Mouse (Mus musculus) natural killer cell, adult 2 months (primary cell): ENCODE results near the gene Agmat.
"Not testable (repeated sequence)": the region's sequence is repeated elsewhere in the genome, so short reads cannot be mapped to it uniquely, and the experiment has no call there.

Source experiments
- DNase-seq, 2 experiments: peaks; one replicate each; pipeline ENCODE4 v3.0.0; 2022; ENCODE audit warnings: low spot score in 2 of 2

Agmat gene

GRCm38 (mm10) chr4:141735206-141735560, 11.3 kb upstream of the Agmat start:
- no peak for DNase-seq

- DNase-seq: no peak
Observed at GRCm38 (mm10) chr4:141736856-141737255, 9.6 kb upstream of the Agmat start.

DNA sequence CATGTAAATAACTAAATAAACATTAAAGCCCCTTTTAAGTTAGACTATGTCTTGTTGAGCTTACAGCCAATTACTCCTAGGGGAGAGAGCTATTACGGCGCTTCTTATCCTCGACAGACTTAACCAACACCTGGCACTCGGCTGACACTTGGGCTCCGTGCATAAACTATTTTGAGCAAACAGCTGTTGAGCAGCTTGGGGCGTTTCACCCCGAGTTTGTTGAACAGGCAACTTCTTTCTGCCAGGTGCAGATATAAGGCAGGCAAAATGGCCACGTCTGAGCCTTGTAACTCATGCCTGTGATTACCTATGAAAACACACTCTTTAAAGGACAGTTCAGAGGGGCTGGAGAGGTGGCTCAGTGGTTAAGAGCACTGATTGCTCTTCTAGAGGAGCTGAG, 8.5 kb upstream of the Agmat start:
- no peak for DNase-seq

DNA sequence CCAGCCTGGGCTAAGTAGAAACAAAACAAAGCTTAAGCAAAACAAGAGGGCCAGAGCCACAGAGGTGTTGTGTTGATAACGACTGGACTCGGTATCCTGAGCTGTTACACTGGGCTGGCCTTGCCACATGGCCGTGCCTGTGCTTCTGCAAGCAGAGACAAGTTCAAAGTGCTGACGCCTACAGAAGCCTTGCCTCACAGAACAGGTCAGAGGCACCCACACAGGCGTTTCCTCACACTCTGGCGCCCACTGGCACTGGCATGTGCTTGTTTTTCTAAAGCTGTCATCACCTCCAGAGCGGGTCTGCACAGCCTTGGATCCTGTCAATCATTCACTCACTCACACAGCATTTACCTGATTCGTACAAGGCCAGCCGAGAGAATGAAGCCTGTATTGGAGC, 4.6 kb upstream of the Agmat start:
- DNase-seq: no peak

DNA sequence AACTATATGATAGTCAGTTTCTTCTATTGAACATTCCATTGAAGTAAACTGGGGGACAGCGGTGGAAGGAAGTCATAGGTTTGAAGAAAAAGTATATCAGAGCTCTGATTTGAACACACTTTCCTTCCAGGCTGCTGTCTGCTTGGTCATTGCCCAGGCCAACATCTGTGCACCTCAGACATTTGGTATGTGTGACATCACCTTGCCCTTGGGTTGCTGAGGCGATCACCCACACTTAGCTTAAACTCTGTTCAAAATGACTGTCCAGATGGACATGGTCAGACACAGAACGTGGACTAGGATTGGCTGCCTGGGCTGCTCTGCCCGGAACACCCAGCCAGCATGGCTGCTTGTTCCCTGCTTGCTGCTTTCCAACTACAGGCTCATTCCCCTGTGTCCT, 4.1 kb upstream of the Agmat start:
- DNase-seq: no peak

DNA sequence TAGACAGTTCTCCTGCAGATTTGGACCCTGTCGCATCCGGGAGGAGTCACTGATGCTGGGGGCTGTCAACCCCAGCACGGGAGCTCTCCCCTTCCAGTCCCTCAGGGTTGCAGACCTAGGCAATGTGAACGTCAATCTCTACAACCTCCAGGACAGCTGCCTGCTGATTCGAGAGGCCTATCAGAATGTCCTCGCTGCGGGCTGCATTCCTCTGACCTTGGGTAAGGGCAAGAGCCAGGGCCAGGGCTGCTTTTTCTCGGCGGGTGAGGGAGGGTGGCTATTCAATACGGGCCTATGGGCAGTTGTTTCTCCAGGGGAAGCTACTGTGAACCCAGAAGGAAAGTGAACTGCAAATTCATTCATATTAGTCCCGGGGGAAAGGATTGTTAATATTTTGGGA, 3.1 kb downstream of the Agmat start:
- DNase-seq: no peak

DNA sequence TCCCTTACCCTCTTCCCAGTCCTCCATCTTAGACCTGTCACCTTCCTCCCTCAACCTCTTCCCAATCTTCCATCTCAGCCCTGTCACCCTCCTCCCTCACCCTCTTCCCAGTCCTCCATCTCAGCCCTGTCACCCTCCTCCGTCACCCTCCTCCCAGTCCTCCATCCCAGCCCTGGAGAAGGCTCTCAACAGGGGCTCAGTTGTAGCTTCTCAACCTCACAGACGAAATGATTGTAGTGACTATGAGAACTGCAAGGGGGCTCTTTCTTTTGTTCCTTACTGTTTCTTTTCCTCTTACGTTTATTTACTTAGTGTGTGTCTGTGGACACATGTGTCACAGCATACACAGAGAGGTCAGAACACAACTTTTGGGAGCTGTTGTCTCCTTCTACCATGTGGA, 4.4 kb downstream of the Agmat start:
- DNase-seq: no peak

DNA sequence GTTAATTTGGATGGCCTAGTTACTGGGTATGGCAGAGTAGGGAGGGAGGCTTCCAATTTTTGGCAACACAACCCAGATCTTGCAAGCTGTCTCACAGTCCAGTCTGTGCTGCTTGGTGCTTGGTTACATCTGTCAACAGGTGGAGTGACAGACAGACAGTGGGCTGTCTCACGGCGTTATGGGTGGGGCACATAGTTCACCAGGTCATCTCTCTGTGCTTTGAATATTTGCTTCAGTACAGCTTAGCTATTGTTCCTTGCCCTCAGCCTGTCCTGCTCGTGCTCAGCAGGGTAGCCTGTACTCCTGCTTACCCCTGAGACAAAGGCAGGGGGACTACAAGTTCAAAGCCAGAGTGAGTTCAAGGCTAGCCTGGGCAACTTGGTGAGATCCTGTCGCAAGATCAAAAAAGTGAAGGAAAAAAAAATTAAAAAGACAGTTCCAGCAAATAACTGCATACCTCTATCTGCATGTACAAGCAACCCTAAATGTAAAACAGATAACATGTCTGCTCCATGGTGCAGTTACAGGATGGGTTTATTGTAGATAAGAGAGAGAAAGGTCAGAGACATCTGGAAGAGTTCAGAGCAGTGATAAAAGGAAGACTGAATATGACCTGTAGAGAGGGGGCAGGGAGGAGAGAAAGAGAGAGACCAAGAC, 5.1 kb downstream of the Agmat start:
- no peak for DNase-seq

DNA sequence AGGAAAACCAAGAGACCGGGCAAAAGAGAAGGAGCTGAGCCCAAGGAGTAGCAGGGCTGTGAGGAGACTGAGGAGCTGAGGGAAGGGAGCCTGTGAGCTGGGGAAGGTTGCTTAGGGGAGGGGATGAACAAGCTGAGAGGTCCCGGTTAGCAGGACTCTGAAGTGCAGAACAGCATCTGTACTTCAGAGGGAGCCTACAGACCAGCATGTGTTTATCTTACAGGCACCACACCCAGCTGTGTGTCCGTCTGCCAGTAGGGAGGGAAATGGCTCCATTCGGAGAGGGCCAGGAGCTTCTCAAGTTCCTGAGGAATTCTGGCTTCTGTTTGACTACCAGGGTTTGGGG, 5.6 kb downstream of the Agmat start:
- DNase-seq: no peak

DNA sequence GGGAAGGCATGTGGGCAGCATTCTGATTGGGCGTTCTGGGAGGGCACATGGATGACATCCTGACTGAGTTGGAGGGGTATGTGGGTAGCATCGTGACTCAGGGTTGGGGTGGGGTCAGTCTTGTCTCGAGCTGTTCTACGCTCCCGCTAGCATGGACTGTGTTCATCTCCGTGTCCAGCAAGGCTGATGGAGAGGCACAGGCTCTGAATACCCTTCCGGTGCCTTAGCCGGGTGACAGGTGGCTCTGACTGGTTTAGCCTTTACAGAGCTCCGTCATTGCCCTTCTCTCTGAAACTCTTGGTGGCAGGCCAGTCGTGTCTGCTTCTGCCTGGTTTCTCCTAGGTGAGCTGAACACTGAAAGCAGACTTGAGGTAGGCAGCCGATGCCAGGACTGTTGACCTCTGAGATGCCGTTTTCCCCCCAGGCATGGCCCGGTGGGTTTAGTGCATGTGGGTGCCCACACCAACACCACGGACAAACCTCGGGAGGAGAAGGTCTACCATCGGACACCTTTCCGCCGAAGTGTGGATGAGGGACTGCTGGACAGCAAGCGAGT, 9.0 kb downstream of the Agmat start:
- no peak for DNase-seq

GRCm38 (mm10) chr4:141757124-141757523, 10.7 kb downstream of the Agmat start:
- no peak for DNase-seq

DNA sequence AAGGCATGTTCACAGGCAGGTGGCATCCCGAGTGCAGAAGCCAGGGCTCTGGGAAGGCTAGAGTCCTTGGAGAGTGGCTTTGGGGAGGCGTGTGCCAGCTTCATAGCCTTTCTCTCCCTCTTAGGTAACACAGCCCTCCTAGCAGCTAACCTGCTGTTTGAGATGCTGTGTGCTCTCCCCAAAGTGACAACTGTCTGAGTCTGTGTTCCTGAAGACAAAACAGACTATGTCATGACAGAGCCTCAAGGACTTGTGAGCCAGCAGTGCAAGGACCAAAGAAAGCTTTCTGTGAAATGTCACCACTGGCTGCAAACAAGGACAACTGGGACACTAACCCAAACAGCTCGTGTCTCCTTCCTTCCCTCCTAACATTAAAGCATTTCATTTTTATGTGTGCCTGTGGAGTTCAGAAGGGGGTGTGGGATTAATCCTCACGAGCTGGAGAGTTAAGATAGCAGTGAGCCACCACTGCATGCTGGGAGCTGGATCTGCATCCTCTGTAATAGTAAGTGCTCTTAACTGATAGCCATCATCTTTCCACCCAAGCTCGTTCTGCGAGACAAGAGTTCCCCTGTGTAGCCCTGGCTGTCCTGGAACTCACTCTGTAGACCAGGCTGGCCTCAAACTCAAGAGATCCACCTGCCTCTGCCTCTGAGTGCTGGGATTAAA, 12.5 kb downstream of the Agmat start:
- DNase-seq: no peak

DNA sequence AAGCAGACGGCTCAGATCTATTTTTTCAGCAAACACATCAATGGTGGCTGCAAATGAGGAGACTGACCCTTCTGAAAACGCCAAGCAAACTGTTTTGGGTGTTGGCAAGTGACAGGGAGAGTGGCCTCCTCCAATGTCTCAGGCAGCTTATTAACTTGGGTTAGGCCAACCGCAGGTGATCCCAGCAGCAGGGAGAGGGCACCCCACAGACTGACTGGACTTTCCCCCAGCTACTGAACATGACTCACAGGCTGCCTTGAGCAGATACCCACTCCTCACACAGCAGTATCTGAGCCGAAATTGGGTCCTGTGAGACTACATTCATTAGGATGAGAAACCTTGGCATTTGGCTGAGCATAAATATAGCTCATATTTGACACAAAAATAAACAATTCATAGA, 14.5 kb downstream of the Agmat start:
- DNase-seq: no peak

DNA sequence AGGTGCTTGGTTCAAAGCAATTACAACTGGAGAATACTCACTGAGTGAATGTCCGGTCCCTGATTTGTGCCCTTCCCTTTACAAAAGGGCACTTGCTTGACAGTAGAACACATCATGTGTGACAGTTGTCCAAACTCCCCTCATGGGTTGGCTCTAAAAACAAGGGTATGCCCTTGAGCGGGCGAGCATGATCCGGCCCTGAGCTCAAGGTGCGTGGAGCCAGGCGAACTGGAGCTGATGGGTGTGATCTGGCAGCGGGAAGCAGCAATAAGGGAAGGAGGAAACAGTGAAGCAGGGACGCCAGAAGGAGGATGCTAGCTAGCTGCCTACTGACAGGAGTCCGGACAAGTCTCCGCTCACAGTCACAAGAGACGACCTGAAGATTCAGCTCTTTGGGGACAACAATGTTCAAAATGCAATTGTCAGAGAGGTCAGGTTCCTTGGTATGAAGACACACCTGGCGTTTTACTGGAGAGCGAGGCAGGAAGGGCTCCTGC, 15.7 kb downstream of the Agmat start:
- DNase-seq: no peak

DNA sequence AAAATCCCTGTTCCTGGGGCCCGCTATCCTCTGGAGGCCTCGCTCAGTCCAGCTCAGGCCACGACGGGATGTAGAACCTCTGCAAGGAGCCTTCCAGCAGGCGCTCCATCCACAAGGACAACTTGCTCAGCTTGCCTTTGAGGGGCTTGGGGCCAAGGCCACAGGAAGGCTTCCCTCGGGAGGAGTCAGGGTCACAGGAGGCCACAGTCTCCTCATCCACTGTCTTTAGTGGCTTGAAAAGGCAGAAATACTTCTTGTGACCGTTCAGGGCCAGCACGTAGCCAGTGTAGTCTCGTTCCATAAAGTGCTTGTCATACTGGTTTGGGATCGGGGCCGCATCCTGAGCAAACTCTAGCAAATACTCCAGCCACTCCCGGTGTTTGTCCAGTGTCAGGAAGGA, 17.0 kb downstream of the Agmat start:
- DNase-seq: no peak

DNA sequence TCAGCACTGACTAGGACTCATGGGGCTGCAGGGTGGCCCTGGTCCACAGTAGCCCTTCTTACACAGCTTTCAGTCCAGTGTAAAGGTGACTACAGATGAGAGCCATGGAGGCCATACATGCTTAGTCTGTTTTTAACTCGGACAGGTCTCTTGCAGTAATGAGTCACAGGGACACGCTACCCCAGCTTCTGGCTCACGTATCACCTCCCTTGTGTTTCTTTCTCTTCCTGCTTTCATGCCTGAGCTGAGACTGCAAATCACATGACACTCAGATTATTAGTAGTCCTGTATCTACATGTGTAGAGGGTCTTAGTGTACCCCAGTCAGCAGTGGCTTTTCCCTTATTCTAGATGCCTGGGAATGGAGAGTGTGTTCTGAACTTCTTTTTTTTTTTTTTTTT, 18.5 kb downstream of the Agmat start:
- no peak for DNase-seq

GRCm38 (mm10) chr4:141766316-141766667, 19.8 kb downstream of the Agmat start:
- peak in 1 of 2 experiments; percentile 16 for DNase-seq

DNA sequence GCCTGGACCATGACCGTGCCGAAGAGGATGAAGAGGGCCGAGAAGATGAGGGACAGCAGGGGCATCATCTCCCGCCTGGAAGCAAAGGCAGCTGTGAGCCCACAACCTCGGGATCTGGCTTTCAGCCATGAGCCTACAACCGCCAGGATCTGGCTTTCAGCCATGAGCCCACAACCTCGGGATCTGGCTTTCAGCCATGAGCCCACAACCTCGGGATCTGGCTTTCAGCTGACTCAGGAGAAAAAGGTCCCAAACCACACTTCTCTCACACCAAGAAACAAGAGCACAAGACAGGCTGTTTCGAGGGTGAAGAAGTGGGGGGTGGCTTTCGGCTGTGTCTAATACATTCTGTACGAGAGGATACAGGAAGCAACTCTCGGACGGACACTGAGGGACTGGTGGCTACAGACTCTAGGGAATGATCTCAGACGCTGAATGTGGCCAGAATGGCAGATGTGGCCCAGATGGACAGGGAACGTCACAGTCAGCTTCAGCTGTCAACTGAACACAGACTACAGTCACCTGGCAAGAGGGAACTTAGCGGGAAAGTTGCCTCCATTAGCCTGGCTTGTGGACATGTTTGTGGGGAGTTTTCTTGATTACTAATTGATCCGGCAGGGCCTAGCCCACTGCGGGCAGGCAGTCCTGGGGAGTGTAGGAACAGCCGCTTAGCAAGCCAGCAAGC, 20.3 kb downstream of the Agmat start:
- DNase-seq: no peak

- no peak for DNase-seq
Observed at GRCm38 (mm10) chr4:141767353-141768036, 21.0 kb downstream of the Agmat start.

DNA sequence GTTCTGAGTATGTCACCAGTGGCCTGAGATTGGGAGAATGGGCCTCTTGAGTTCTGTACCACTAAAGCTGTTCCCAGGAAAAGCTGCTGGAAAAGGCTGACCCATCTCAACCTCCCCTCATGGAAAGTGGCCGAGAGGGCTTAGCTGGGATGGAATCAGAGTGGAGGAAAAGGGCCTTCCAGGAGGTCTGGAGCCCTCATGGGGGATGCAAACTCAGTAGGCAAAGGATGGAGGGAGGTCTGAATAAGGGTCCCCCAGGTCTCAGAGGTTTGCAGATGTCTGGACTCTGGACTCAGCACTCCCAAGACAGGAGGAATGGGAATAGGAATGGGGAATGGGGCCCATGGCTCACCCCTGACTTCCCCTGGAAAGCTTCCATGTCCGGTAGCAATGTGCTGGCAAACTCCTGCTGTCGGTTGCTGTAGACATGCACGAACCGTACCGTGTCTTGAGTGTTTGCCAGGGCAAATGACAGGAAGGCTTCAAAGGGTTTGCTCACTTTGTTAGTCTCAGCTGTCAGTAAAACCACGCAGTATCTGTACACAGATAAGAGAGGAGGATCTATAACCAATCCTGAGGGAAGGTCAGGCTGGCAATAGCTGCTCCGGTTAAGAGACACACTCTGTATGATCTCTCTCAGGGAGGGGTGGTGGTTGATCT, 23.2 kb downstream of the Agmat start:
- no peak for DNase-seq

- DNase-seq: no peak
Observed at GRCm38 (mm10) chr4:141771823-141772222, 25.4 kb downstream of the Agmat start.

DNA sequence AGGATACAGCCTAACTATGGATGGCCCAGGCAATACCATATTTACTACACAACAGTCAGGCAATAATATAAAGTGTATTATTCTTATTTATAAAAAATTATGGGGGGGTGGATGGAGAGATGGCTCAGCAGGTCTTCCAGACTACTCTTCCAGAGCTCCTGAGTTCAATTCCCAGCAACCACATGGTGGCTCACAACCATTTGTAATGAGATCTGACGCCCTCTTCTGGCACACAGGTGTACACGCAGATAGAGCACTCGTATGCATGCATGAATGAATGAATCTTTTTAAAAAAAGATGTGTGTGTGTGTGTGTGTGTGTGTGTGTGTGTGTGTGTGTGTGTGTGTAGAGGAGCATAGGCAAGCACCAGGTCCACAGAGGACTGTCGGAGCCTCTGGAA, 26.5 kb downstream of the Agmat start:
- DNase-seq: not testable (repeated sequence)
